Mouse (Mus musculus): Measurements from ENCODE around the gene Mgat5. TPM values are rescaled to one million over a fixed set of nuclear protein-coding genes. Genes with fewer than 3 reads are reported as not detected.
A peak's percentile ranks its signal among the peaks of the same experiment; 100 is the strongest.

Mgat5 gene
- total RNA-seq, 2 experiments from 2014 or later = 78.8 to 80.5 TPM

GRCm38 (mm10) chr1:127214585-127215232 lies 9.9 kb downstream of the Mgat5 start:
- ATAC-seq (replicated peaks; ENCODE audit: poor library complexity, severe bottlenecking) = no peak

- no peak for ATAC-seq (replicated peaks; ENCODE audit: poor library complexity, severe bottlenecking)
Observed at GRCm38 (mm10) chr1:127216979-127217378, 12.2 kb downstream of the Mgat5 start.

GRCm38 (mm10) chr1:127217665-127218064 lies 12.8 kb downstream of the Mgat5 start:
- ATAC-seq (replicated peaks; ENCODE audit: poor library complexity, severe bottlenecking) = no peak

- no peak for ATAC-seq (replicated peaks; ENCODE audit: poor library complexity, severe bottlenecking)
Observed at GRCm38 (mm10) chr1:127218182-127218581, 13.4 kb downstream of the Mgat5 start.

- peak; percentile 38 for ATAC-seq (replicated peaks; ENCODE audit: poor library complexity, severe bottlenecking)
Observed at GRCm38 (mm10) chr1:127219161-127219560, 14.3 kb downstream of the Mgat5 start.

GRCm38 (mm10) chr1:127219621-127220020 lies 14.8 kb downstream of the Mgat5 start:
- no peak for ATAC-seq (replicated peaks; ENCODE audit: poor library complexity, severe bottlenecking)

- ATAC-seq (replicated peaks; ENCODE audit: poor library complexity, severe bottlenecking) = peak; percentile 60
Observed at GRCm38 (mm10) chr1:127221998-127222736, 17.4 kb downstream of the Mgat5 start.

GRCm38 (mm10) chr1:127225060-127225459 lies 20.2 kb downstream of the Mgat5 start:
- peak; percentile 31 for ATAC-seq (replicated peaks; ENCODE audit: poor library complexity, severe bottlenecking)

- no peak for ATAC-seq (replicated peaks; ENCODE audit: poor library complexity, severe bottlenecking)
Observed at GRCm38 (mm10) chr1:127229011-127229410, 24.2 kb downstream of the Mgat5 start.

GRCm38 (mm10) chr1:127230468-127230867 lies 25.7 kb downstream of the Mgat5 start:
- peak; percentile 49 for ATAC-seq (replicated peaks; ENCODE audit: poor library complexity, severe bottlenecking)

- no peak for ATAC-seq (replicated peaks; ENCODE audit: poor library complexity, severe bottlenecking)
Observed at GRCm38 (mm10) chr1:127233191-127233651, 28.4 kb downstream of the Mgat5 start.

GRCm38 (mm10) chr1:127235157-127235556 lies 30.3 kb downstream of the Mgat5 start:
- no peak for ATAC-seq (replicated peaks; ENCODE audit: poor library complexity, severe bottlenecking)

GRCm38 (mm10) chr1:127236396-127236795 lies 31.6 kb downstream of the Mgat5 start:
- ATAC-seq (replicated peaks; ENCODE audit: poor library complexity, severe bottlenecking) = no peak

- 0 out of 2 replicates have a peak, but pooled peaks have one; percentile 7 for ATAC-seq (replicated peaks; ENCODE audit: poor library complexity, severe bottlenecking)
Observed at GRCm38 (mm10) chr1:127238871-127239314, 34.1 kb downstream of the Mgat5 start.

- peak; percentile 56 for ATAC-seq (replicated peaks; ENCODE audit: poor library complexity, severe bottlenecking)
Observed at GRCm38 (mm10) chr1:127239914-127240313, 35.1 kb downstream of the Mgat5 start.

GRCm38 (mm10) chr1:127242151-127242887 lies 37.5 kb downstream of the Mgat5 start:
- 0 out of 2 replicates have a peak, but pooled peaks have one; percentile 0 for ATAC-seq (replicated peaks; ENCODE audit: poor library complexity, severe bottlenecking)

- ATAC-seq (replicated peaks; ENCODE audit: poor library complexity, severe bottlenecking) = peak; percentile 63
Observed at GRCm38 (mm10) chr1:127242888-127243588, 38.2 kb downstream of the Mgat5 start.

GRCm38 (mm10) chr1:127244054-127244770 lies 39.4 kb downstream of the Mgat5 start:
- ATAC-seq (replicated peaks; ENCODE audit: poor library complexity, severe bottlenecking) = no peak

- no peak for ATAC-seq (replicated peaks; ENCODE audit: poor library complexity, severe bottlenecking)
Observed at GRCm38 (mm10) chr1:127246158-127246557, 41.3 kb downstream of the Mgat5 start.

- peak; percentile 57 for ATAC-seq (replicated peaks; ENCODE audit: poor library complexity, severe bottlenecking)
Observed at GRCm38 (mm10) chr1:127248433-127248832, 43.6 kb downstream of the Mgat5 start.

All from granulocyte monocyte progenitor cell, adult 5-6 weeks (primary cell).